Mouse (Mus musculus): ENCODE measurements at regions not wholly inside any gene's neighbourhood (a gene's known extent, or its start where the extent isn't known, plus 50 kb on each side); places are given as distances from the start of the nearest gene placed in this dataset.
A peak's percentile ranks its signal among the peaks of the same experiment; 100 is the strongest.
"Not testable (repeated sequence)": the region's sequence is repeated elsewhere in the genome, so short reads cannot be mapped to it uniquely, and the experiment has no call there.

DNA sequence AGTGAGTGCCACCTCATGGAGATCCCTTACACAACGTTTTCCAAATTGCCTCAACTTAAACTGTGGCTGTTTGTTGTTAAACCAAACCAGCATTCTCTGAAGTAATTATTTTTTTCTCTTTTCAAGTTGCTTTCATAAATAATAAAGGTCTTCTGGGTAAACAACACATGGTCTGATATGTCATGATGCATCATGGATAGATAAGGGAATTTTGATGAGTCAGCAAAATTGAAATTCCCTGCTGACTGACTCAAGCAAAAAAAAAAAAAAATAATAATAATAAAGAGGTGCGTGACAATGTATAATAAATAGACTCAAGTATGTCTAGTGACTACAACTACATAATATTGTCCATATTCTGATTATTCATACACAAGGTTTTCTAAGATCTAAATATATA is 201.8 kb downstream of the Adgb start:
- DNase-seq: no peak

DNA sequence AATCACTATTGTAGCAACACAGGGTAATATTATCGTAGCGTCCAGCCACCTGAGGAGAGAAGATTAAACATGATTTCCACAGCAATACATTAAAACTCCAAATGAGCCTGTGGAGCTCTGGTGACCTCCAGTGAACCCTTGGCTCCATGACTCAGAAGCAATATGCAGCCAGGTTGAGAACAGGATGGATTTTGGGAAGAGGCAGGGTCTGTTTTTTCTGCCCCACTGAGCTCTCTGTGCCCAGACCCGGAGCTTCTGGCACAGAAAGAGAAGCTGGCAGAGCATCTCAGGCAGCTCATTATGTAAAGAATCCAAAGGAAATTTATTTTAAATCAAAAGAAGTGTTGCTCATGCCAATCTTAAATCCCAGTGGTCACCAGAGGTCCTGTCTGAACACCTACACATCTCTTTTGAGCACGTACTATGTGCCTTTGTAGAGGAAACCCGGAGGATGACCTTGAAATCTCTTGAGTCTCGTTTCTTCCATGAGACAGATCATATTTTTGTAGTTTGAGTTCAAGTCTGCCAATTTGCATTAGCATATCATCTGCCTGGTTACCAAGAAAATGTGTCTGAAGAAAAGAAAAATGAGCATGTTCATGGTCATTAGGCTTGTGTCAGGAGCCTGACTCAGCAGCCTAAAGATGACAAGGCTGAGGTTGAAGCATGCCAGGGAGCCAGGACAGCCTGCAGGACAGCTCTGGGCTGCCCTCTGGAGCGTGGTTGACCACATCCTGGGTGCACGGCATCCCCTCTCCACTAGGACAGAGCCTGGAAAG is 219.4 kb downstream of the Adgb start:
- no peak for DNase-seq

- no peak for DNase-seq
Measured at GRCm38 (mm10) chr10:10252136-10252535, 220.0 kb downstream of the Adgb start.

- no peak for DNase-seq
Measured at GRCm38 (mm10) chr10:10234894-10235523, 237.1 kb downstream of the Adgb start.

- no peak for DNase-seq
Measured at GRCm38 (mm10) chr10:10224582-10225144, 247.5 kb downstream of the Adgb start.

- DNase-seq: no peak
Measured at GRCm38 (mm10) chr10:10219726-10220125, 252.4 kb downstream of the Adgb start.

DNA sequence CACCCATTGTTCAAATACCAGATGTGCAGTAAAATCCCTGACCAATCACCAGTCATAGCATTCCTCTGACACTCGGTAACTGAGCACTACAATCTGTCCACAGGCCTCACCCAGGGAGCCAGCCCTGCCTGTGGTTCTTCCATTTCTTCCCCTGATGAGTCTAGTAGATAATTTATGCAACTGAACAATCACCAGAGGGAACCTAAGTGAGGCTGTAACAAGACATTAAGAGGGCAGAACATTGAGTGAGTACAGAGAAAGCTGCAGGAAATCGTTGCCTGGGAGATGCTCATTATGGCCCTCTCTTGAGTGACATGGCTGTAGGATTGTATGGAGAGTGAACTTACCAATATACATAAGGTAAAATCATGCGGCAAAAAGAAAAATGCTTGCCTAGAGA is 255.2 kb downstream of the Adgb start:
- DNase-seq: no peak

DNA sequence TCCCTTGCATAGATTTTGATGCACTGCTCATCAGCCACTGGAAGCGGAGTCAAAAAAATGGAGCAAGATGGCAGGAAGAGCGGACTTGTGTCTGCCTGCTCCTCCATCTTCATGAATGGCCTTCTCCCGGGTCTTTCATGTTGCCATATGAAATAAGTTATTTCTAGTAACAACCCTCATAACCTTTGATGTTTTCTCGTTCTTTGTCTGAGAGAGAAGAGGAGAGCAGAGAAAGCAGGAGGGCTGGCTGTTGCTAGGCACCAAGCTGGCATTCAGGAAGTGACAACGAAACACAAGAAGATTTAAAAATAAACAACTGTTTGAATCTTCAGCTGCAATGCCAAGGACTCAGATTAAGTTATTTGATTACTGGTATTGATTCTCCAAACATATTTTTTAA is 256.8 kb downstream of the Adgb start:
- no peak for DNase-seq

- DNase-seq: no peak
Measured at GRCm38 (mm10) chr10:10208354-10208753, 263.8 kb downstream of the Adgb start.

- no peak for DNase-seq
Measured at GRCm38 (mm10) chr10:10205805-10206520, 266.2 kb downstream of the Adgb start.

GRCm38 (mm10) chr10:10203982-10204381 is 268.1 kb downstream of the Adgb start:
- no peak for DNase-seq

DNA sequence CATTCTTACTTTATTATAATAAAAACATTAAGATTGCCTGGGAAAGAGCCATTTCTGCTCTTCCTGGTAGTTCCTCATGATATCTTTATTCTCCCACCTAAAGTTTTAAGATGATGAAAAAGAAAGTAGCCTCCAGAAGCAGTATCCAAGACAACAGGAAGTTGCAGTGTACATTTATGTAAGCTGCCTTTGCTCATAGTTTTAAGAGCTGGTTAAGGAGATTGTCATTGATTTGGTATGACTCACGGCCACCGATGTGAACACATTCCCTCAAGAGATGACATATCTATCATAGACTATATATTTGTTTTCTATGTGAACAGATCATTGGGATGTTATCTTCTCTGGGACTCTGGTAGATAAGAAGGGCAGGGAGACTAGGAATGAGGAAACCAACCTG is 281.8 kb downstream of the Adgb start:
- no peak for DNase-seq

DNA sequence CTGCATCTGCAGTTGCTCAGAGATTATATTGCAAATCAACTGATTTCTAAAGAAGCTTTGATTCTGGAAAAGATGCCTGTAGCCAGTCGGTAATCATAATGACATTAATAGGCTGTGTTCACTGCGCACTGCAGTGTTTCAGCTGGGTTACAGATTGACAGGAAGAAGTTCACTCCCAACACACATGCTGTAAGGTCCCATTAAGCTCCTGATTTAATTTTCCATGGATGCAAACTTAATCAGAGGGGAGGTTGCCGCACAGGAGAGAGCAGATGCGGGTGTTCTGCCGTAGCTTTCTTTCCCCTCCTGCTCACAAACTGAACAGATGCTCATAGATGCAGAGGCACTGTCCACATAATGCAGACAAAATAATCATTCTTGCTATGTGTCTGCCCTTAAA is 284.0 kb downstream of the Adgb start:
- DNase-seq: no peak

DNA sequence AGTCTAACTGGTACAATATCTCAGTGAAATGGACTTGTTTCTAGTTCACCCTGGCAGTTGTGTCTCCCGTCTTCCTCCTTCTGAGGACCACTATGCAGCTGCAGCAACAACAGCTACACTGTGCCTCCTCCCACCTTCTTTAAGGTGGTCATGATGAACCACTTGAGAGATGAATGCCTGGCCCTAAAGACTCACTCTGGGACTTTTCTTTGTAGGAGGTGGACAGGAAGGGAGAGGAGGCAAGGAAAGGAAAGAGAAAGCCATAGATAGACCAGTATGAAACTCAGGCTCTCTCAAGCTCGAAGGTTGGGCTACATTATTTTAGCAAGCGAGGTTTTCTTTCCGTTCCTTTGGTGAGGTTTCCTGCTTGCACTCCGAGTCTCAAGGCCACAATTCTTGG is 285.4 kb downstream of the Adgb start:
- DNase-seq: no peak

GRCm38 (mm10) chr10:10185298-10185883 is 284.5 kb upstream of the Stxbp5 start:
- no peak for DNase-seq

DNA sequence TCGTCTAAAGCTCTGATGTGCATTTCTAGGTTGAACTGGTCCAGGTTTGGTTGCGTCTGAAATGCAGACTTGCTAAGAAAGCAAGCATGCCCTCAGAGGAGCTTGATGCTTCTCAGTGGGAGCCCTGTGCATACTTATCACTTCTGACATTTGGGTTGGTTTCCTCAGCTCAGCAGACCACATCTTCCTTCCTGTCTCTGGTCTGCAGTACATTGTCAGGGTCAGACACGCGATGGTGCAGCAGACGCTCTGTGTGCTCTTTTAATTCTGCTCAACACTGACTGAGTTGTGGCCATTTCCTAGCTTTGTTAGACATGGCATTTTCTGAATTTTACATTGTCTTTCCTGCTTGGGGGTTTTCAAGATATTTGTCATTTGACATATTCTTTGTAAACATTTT is 283.5 kb upstream of the Stxbp5 start:
- peak; percentile 11 for DNase-seq

- DNase-seq: not testable (repeated sequence)
Measured at GRCm38 (mm10) chr10:10177037-10177436, 276.2 kb upstream of the Stxbp5 start.
